Mouse (Mus musculus) testis, postnatal 14 days (tissue): ENCODE results near the gene Bsx.

Experiments
- DNase-seq: peaks from one replicate; pipeline ENCODE4 v3.0.0; 2021; ENCODE audit warnings: low spot score

The Bsx gene

GRCm38 (mm10) chr9:40873556-40874470 lies at the start of gene Bsx:
TSS of gene Bsx (plus strand) at chr9:40874127.
- DNase-seq, result peak; percentile 53

- no peak for DNase-seq
Observed at GRCm38 (mm10) chr9:40825601-40826000, 48.3 kb upstream of the Bsx start.

- DNase-seq, result no peak
Observed at GRCm38 (mm10) chr9:40827366-40827765, 46.6 kb upstream of the Bsx start.

GRCm38 (mm10) chr9:40834569-40834968 lies 39.4 kb upstream of the Bsx start:
- peak; percentile 47 for DNase-seq

- no peak for DNase-seq
Observed at GRCm38 (mm10) chr9:40836681-40837080, 37.2 kb upstream of the Bsx start.

GRCm38 (mm10) chr9:40839662-40840061 lies 34.3 kb upstream of the Bsx start:
- no peak for DNase-seq

GRCm38 (mm10) chr9:40851515-40851914 lies 22.4 kb upstream of the Bsx start:
- DNase-seq, result no peak

- no peak for DNase-seq
Observed at GRCm38 (mm10) chr9:40858461-40859160, 15.3 kb upstream of the Bsx start.

- no peak for DNase-seq
Observed at GRCm38 (mm10) chr9:40859196-40859595, 14.7 kb upstream of the Bsx start.

GRCm38 (mm10) chr9:40870331-40870730 lies 3.6 kb upstream of the Bsx start:
- DNase-seq, result no peak

GRCm38 (mm10) chr9:40871369-40872155 lies 2.4 kb upstream of the Bsx start:
- DNase-seq, result no peak

- DNase-seq, result peak; percentile 16
Observed at GRCm38 (mm10) chr9:40872156-40872478, 1.8 kb upstream of the Bsx start.

- DNase-seq, result no peak
Observed at GRCm38 (mm10) chr9:40874961-40875360, 1.0 kb downstream of the Bsx start.

GRCm38 (mm10) chr9:40875431-40875830 lies 1.5 kb downstream of the Bsx start:
- DNase-seq, result no peak

GRCm38 (mm10) chr9:40876164-40876563 lies 2.2 kb downstream of the Bsx start:
- peak; percentile 13 for DNase-seq

- no peak for DNase-seq
Observed at GRCm38 (mm10) chr9:40876693-40877092, 2.8 kb downstream of the Bsx start.

GRCm38 (mm10) chr9:40877146-40877880 lies 3.4 kb downstream of the Bsx start:
- no peak for DNase-seq

GRCm38 (mm10) chr9:40877881-40878235 lies 3.9 kb downstream of the Bsx start:
- peak; percentile 11 for DNase-seq

GRCm38 (mm10) chr9:40878291-40878945 lies 4.5 kb downstream of the Bsx start:
- DNase-seq, result no peak

- no peak for DNase-seq
Observed at GRCm38 (mm10) chr9:40878998-40879397, 5.1 kb downstream of the Bsx start.

- DNase-seq, result no peak
Observed at GRCm38 (mm10) chr9:40885669-40886068, 11.7 kb downstream of the Bsx start.
